Mouse (Mus musculus) MEL (cell line): Measurements from ENCODE around the gene Notch2. TPM values are rescaled to one million over a fixed set of nuclear protein-coding genes. Genes with fewer than 3 reads are reported as not detected.

ENCODE experiments used
- DNase-seq: peaks from one replicate; pipeline ENCODE4 v3.0.0; 2011; ENCODE audit warnings: low read depth, low spot score
- H3K27ac ChIP-seq: 2 replicates; pipeline ENCODE4 v1.5.1; 2012; ENCODE audit warnings: low read depth, mild to moderate bottlenecking, control low read depth, low read length, moderate library complexity; ENCODE audit not compliant: control insufficient read depth
- H3K27me3 ChIP-seq, 2 experiments: fragments of 150-350 bp in 1 of 2; sonication (generic) in 1 of 2; 2 replicates each; pipeline ENCODE4 v1.6.1; 2012; ENCODE audit warnings: low read length in 2 of 2, mild to moderate bottlenecking in 2 of 2, improper control_type of control experiment in 1 of 2, moderate library complexity in 1 of 2; ENCODE audit not compliant: insufficient read depth in 2 of 2, control insufficient read depth in 1 of 2
- H3K36me3 ChIP-seq, 2 experiments: 2 replicates each; pipeline ENCODE4 v1.6.1; 2012 to 2014; ENCODE audit warnings: low read length in 2 of 2, improper control_type of control experiment in 1 of 2, inconsistent platforms in 1 of 2, mild to moderate bottlenecking in 1 of 2; ENCODE audit not compliant: insufficient read depth in 2 of 2, control insufficient read depth in 1 of 2
- H3K4me1 ChIP-seq, 2 experiments: fragments of 150-350 bp in 1 of 2; sonication (generic) in 1 of 2; 2 replicates each; pipeline ENCODE4 v1.6.1; 2012; ENCODE audit warnings: low read length in 2 of 2, improper control_type of control experiment in 1 of 2, mild to moderate bottlenecking in 1 of 2; ENCODE audit not compliant: insufficient read depth in 2 of 2, control insufficient read depth in 1 of 2
- H3K4me3 ChIP-seq, 2 experiments: fragments of 150-350 bp in 1 of 2; sonication (generic) in 1 of 2; 2 replicates each; pipeline ENCODE4 v1.5.1; 2012; ENCODE audit warnings: low read depth in 2 of 2, low read length in 2 of 2, mild to moderate bottlenecking in 2 of 2, moderate library complexity in 2 of 2, control low read depth in 1 of 2, improper control_type of control experiment in 1 of 2; ENCODE audit not compliant: control insufficient read depth in 1 of 2, insufficient read depth in 1 of 2
- H3K79me2 ChIP-seq: 2 replicates; pipeline ENCODE4 v1.6.1; 2012; ENCODE audit warnings: mild to moderate bottlenecking, low read length, moderate library complexity; ENCODE audit not compliant: control insufficient read depth, poor library complexity, insufficient read depth
- H3K9ac ChIP-seq: 2 replicates; pipeline ENCODE4 v1.6.1; 2012; ENCODE audit warnings: low read depth, mild to moderate bottlenecking, control low read depth, low read length, moderate library complexity; ENCODE audit not compliant: control insufficient read depth, poor library complexity, severe bottlenecking
- H3K9me3 ChIP-seq: fragments of 150-350 bp; sonication (generic); replicated peaks from 2 replicates; pipeline ENCODE4 v1.6.1; 2012; ENCODE audit warnings: mild to moderate bottlenecking, low read length, improper control_type of control experiment, moderate library complexity; ENCODE audit not compliant: insufficient read depth
- CHD1 ChIP-seq: IDR thresholded peaks from 2 replicates; pipeline ENCODE4 v1.6.1; 2012; ENCODE audit warnings: low read depth, mild to moderate bottlenecking, inconsistent platforms, low read length, improper control_type of control experiment
- CTCF ChIP-seq, 3 experiments: IDR thresholded peaks in 2 of 3; conservative IDR thresholded peaks in 1 of 3; 2 replicates each; pipeline ENCODE4 v1.5.1; 2011 to 2012; ENCODE audit warnings: low read length in 3 of 3, low read depth in 2 of 3, mild to moderate bottlenecking in 2 of 3, improper control_type of control experiment in 1 of 3, inconsistent platforms in 1 of 3, mixed read lengths in 1 of 3, moderate library complexity in 1 of 3; ENCODE audit not compliant: control insufficient read depth in 1 of 3, insufficient read depth in 1 of 3, poor library complexity in 1 of 3, severe bottlenecking in 1 of 3
- EP300 ChIP-seq, 2 experiments: IDR thresholded peaks; 2 replicates each; pipeline ENCODE4 v1.6.1; 2011; ENCODE audit warnings: improper control_type of control experiment in 2 of 2, low read length in 2 of 2, low read depth in 1 of 2, mild to moderate bottlenecking in 1 of 2
- GABPA ChIP-seq: IDR thresholded peaks from 2 replicates; pipeline ENCODE4 v1.6.1; 2012; ENCODE audit warnings: low read depth, mild to moderate bottlenecking, inconsistent platforms, low read length, improper control_type of control experiment, moderate library complexity
- GATA1 ChIP-seq: IDR thresholded peaks from 2 replicates; pipeline ENCODE4 v1.6.1; 2011; ENCODE audit warnings: low read depth, low read length, improper control_type of control experiment
- HCFC1 ChIP-seq: IDR thresholded peaks from 2 replicates; pipeline ENCODE4 v1.6.1; 2012; ENCODE audit warnings: low read depth, mild to moderate bottlenecking, inconsistent platforms, low read length, improper control_type of control experiment, moderate library complexity
- JUND ChIP-seq: IDR thresholded peaks from 2 replicates; pipeline ENCODE4 v1.6.1; 2011; ENCODE audit warnings: low read depth, mild to moderate bottlenecking, improper control_type of control experiment, low read length
- KAT2A ChIP-seq: conservative IDR thresholded peaks from 2 replicates; pipeline ENCODE4 v1.6.1; 2012; ENCODE audit warnings: low read depth, low read length, improper control_type of control experiment, inconsistent platforms
- MAFK ChIP-seq: IDR thresholded peaks from 2 replicates; pipeline ENCODE4 v1.6.1; 2011; ENCODE audit warnings: low read depth, mild to moderate bottlenecking, low read length, improper control_type of control experiment, borderline replicate concordance
- MAX ChIP-seq: IDR thresholded peaks from 2 replicates; pipeline ENCODE4 v1.6.1; 2011; ENCODE audit warnings: low read length, improper control_type of control experiment
- MXI1 ChIP-seq: IDR thresholded peaks from 2 replicates; pipeline ENCODE4 v1.6.1; 2011; ENCODE audit warnings: mild to moderate bottlenecking, low read depth, low read length, improper control_type of control experiment
- MYB ChIP-seq: IDR thresholded peaks from 2 replicates; pipeline ENCODE4 v1.6.1; 2011; ENCODE audit warnings: mild to moderate bottlenecking, low read depth, low read length, improper control_type of control experiment
- MYC ChIP-seq: IDR thresholded peaks from 2 replicates; pipeline ENCODE4 v1.6.1; 2011; ENCODE audit warnings: low read depth, mild to moderate bottlenecking, low read length, improper control_type of control experiment, moderate library complexity
- NELFE ChIP-seq: IDR thresholded peaks from 2 replicates; pipeline ENCODE4 v1.6.1; 2011; ENCODE audit warnings: low read depth, low read length, improper control_type of control experiment
- NRF1 ChIP-seq: IDR thresholded peaks from 2 replicates; pipeline ENCODE4 v1.6.1; 2014; ENCODE audit warnings: low read depth, mild to moderate bottlenecking, inconsistent platforms, low read length, improper control_type of control experiment, moderate library complexity; ENCODE audit not compliant: poor library complexity, insufficient read depth, severe bottlenecking
- POLR2A ChIP-seq, 2 experiments: IDR thresholded peaks; 2 replicates each; pipeline ENCODE4 v1.6.1; 2011 to 2012; ENCODE audit warnings: low read length in 2 of 2, mild to moderate bottlenecking in 2 of 2, control low read depth in 1 of 2, improper control_type of control experiment in 1 of 2, low read depth in 1 of 2, moderate library complexity in 1 of 2; ENCODE audit not compliant: control insufficient read depth in 1 of 2, insufficient read depth in 1 of 2, poor library complexity in 1 of 2
- POLR2AphosphoS2 ChIP-seq: IDR thresholded peaks from 2 replicates; pipeline ENCODE4 v1.6.1; 2011; ENCODE audit warnings: low read length, improper control_type of control experiment
- POLR2AphosphoS5 ChIP-seq: IDR thresholded peaks from 2 replicates; pipeline ENCODE4 v1.6.1; 2012; ENCODE audit warnings: low read depth, borderline replicate concordance, mild to moderate bottlenecking, inconsistent platforms, low read length, moderate library complexity, mixed read lengths
- RAD21 ChIP-seq: IDR thresholded peaks from 2 replicates; pipeline ENCODE4 v1.6.1; 2011; ENCODE audit warnings: mild to moderate bottlenecking, low read depth, low read length, improper control_type of control experiment
- RCOR1 ChIP-seq: IDR thresholded peaks from 2 replicates; pipeline ENCODE4 v1.6.1; 2012; ENCODE audit warnings: low read depth, mild to moderate bottlenecking, inconsistent platforms, low read length, improper control_type of control experiment
- TBP ChIP-seq: IDR thresholded peaks from 2 replicates; pipeline ENCODE4 v1.8.0; 2011; ENCODE audit warnings: low read depth, low read length, improper control_type of control experiment
- UBTF ChIP-seq: IDR thresholded peaks from 2 replicates; pipeline ENCODE4 v1.6.1; 2012; ENCODE audit warnings: low read depth, mild to moderate bottlenecking, inconsistent platforms, low read length, improper control_type of control experiment, moderate library complexity, borderline replicate concordance; ENCODE audit not compliant: insufficient read depth
- USF1 ChIP-seq: IDR thresholded peaks from 2 replicates; pipeline ENCODE4 v1.6.1; 2014; ENCODE audit warnings: low read depth, mild to moderate bottlenecking, inconsistent platforms, low read length, improper control_type of control experiment, moderate library complexity
- ZC3H11A ChIP-seq: IDR thresholded peaks from 2 replicates; pipeline ENCODE4 v1.6.1; 2012; ENCODE audit warnings: low read depth, mild to moderate bottlenecking, inconsistent platforms, low read length, improper control_type of control experiment
- ZKSCAN1 ChIP-seq: IDR thresholded peaks from 2 replicates; pipeline ENCODE4 v1.6.1; 2012; ENCODE audit warnings: low read depth, mild to moderate bottlenecking, inconsistent platforms, low read length, improper control_type of control experiment, moderate library complexity
- ZMIZ1 ChIP-seq: IDR thresholded peaks from 2 replicates; pipeline ENCODE4 v1.6.1; 2012; ENCODE audit warnings: low read depth, mild to moderate bottlenecking, inconsistent platforms, low read length, improper control_type of control experiment, moderate library complexity
- ZNF384 ChIP-seq: IDR thresholded peaks from 2 replicates; pipeline ENCODE4 v1.6.1; 2012; ENCODE audit warnings: low read depth, mild to moderate bottlenecking, inconsistent platforms, low read length, improper control_type of control experiment
- polyA plus RNA-seq, 2 experiments: library from polyadenylated mRNA; stranded (reverse) in 1 of 2; unstranded in 1 of 2; fragments of >175 nt in 1 of 2; fragments of >200 nt in 1 of 2; gene quantifications; 2 replicates each; pipeline versions ENCODE4 v1.2.1 to v1.2.4; 2012; ENCODE audit warnings: low replicate concordance in 2 of 2, low read depth in 1 of 2; ENCODE audit not compliant: insufficient read length in 2 of 2, insufficient read depth in 1 of 2, missing spikeins in 1 of 2
- total RNA-seq: library from RNA; depleted of rRNA; stranded (reverse); fragments of 300-350 nt; gene quantifications from 2 replicates; pipeline ENCODE4 v1.2.3, GENCODE M21; 2012

The Notch2 gene
- total and polyA plus RNA-seq, 3 experiments, result 16.2 to 36.6 (median 16.6) TPM

DNA sequence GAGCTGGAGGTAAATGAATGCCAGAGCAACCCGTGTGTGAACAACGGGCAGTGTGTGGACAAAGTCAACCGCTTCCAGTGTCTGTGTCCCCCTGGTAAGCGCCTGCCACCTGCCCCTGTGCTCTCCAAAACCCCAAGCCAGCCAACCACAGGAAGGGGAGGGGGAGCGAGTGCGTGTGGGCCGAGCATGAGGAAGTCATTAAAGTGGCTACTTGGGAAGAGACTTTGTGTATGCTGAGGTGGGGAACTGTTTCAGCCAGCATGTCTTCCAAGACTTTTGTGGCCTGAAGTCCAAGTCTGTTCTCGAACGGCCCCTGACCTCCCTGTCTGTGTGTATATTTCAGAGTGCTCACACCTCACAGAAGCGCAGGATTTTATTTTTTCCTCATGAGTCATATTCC lies 88.2 kb downstream of the Notch2 start:
- no peak for DNase-seq
- Histone ChIP-seq H3K27me3 (no peaks in the 10 kb centered on the region), H3K79me2 (no peaks in the 10 kb centered on the region), H3K4me3 (no peak overlapping the region), H3K27ac (no peak overlapping the region), H3K4me1 (no peaks in the 10 kb centered on the region), H3K9me3 (no peaks in the 10 kb centered on the region), H3K9ac (no peak overlapping the region), H3K36me3 (peaks cover 0 to 13% of the 10 kb centered on the region in 2 experiments; a peak in 2 of 4 replicates)
- TF ChIP-seq ZKSCAN1 (no peak), EP300 (IDR thresholded peaks at IDR 0.05; ENCODE audit: low read depth in 1 of 2, low read length in 2 of 2) (no peak), MYB (no peak), POLR2AphosphoS5 (no peak), KAT2A (no peak), NELFE (no peak), ZMIZ1 (no peak), POLR2A (IDR thresholded peaks at IDR 0.05; ENCODE audit: control insufficient read depth in 1 of 2, insufficient read depth in 1 of 2, low read depth in 1 of 2, low read length in 2 of 2, poor library complexity in 1 of 2) (no peak), TBP (no peak), UBTF (no peak), JUND (no peak), MAFK (no peak), POLR2AphosphoS2 (no peak), ZC3H11A (no peak), NRF1 (no peak), CTCF (IDR thresholded peaks at IDR 0.05 in 2 of 3, conservative IDR thresholded peaks at IDR 0.05 in 1 of 3; ENCODE audit: control insufficient read depth in 1 of 3, insufficient read depth in 1 of 3, low read depth in 2 of 3, low read length in 3 of 3, poor library complexity in 1 of 3, severe bottlenecking in 1 of 3) (no peak), ZNF384 (no peak)

DNA sequence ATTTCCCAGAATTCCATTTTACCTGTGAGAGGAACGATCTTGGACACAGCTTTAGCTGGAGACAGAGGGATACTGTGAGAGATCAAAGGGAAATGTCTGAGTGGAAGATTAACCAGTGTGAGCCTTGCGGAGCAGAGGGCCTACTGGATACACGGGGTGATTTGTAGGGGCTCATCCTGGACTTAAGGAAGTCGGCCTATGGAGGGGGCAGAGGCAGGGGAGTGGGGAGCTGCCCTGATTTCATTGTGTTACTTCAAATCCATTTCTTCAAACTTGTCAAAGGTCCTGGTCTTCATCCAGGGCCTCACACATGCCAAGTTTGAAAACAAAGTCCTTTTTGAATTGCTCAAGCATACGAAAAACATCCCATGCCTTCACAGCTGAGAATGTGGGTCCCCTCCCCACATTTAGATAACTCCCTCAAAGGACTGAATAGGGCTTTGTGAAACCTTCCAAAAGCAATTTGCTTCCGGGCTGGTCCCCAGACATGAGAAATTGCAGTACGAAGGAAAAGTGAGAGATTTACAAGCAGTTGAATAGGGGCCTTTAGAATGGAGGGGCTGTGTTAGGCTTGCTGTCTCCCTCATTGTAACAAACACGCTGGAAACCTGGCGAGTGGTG lies 91.6 kb downstream of the Notch2 start:
- H3K27ac ChIP-seq, result no peak overlapping the region
- H3K36me3 ChIP-seq, result peaks cover 0 to 13% of the 10 kb centered on the region in 2 experiments; a peak in 2 of 4 replicates
- no peaks in the 10 kb centered on the region for H3K9me3 ChIP-seq
- no peak overlapping the region for H3K9ac ChIP-seq
- TF ChIP-seq ZMIZ1, result no peak
- TF ChIP-seq MXI1, result no peak
- no peak for TF ChIP-seq GABPA
- TF ChIP-seq ZKSCAN1, result no peak
- TF ChIP-seq ZC3H11A, result no peak
- TF ChIP-seq JUND, result no peak
- no peak for TF ChIP-seq CHD1
- no peak for TF ChIP-seq RAD21
- TF ChIP-seq MAFK, result no peak
- TF ChIP-seq MAX, result no peak
- TF ChIP-seq HCFC1, result no peak
- no peak for TF ChIP-seq GATA1
- no peak for TF ChIP-seq RCOR1
- no peak for TF ChIP-seq UBTF
- no peak for TF ChIP-seq MYC
- no peak for TF ChIP-seq USF1
- H3K27me3 ChIP-seq, result no peaks in the 10 kb centered on the region
- H3K4me1 ChIP-seq, result no peaks in the 10 kb centered on the region
- H3K4me3 ChIP-seq, result no peak overlapping the region
- no peak for DNase-seq
- no peaks in the 10 kb centered on the region for H3K79me2 ChIP-seq
